Mouse (Mus musculus) embryo, embryonic 11 days (tissue): ENCODE data around the gene Pygm.

Experiments
- DNase-seq: peaks from one replicate; pipeline ENCODE4 v3.0.0-alpha.2; 2015

The Pygm gene

DNA sequence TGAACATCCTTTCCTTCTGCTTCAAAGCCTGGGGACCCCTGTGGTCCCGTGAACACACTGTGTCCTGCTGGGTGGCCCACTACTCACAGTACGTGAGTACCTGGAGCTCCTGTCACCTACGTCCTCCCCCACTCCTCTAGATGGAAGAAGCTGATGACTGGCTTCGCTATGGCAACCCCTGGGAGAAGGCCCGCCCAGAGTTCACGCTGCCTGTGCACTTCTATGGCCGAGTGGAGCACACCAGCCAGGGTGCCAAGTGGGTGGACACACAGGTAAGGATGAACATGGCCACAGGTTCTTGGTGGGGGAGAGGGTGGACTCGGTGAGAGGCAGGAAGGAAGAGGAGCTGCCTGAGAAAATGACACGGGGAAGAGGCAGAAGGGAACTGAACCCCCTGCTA is 2.0 kb downstream of the Pygm start:
- no peak for DNase-seq

DNA sequence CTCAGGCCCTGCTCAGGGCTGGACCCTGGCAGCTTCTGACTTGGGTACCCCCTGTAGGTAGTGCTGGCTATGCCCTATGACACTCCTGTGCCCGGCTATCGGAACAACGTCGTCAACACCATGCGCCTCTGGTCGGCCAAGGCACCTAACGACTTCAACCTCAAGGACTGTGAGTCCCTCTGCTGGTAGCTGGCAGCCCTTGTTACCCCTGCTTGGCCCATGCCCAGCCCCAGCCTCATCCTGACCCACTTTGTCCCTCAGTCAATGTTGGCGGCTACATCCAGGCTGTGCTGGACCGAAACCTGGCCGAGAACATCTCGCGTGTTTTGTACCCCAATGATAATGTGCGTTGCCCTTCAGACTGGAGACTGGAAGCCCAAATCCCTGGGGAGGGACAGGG is 3.8 kb downstream of the Pygm start:
- DNase-seq, result no peak

DNA sequence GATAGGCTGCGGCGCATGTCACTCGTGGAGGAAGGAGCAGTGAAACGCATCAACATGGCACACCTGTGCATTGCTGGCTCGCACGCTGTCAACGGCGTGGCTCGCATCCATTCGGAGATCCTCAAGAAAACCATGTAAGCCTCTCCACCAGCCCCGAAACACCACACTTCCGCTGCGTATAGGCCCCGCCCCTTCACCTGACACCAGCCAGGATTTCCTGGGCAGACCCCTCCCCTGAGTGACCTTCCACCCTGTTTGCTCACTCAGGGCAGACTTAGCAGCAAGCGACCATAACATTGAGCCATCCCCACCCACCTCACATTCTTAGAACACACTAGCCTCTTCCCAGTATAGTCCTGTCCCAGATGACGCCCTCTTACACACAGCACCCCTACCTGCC is 5.6 kb downstream of the Pygm start:
- peak; percentile 61 for DNase-seq

DNA sequence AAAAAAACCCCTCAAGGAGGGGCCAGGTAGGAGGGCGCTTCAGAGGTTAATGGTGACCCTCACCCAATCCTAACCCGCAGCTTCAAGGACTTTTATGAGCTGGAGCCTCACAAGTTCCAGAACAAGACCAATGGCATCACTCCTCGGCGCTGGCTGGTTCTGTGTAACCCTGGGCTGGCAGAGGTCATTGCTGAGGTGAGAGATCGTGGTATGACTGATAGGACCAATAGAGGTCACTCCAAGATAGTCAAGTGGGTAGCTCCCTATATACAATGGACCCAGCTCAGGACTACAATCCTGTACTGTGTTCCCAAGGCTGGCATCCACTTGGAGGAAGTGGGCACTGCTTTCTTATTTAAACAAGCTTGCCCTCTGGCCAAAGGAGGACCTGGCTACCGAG is 6.1 kb downstream of the Pygm start:
- no peak for DNase-seq

DNA sequence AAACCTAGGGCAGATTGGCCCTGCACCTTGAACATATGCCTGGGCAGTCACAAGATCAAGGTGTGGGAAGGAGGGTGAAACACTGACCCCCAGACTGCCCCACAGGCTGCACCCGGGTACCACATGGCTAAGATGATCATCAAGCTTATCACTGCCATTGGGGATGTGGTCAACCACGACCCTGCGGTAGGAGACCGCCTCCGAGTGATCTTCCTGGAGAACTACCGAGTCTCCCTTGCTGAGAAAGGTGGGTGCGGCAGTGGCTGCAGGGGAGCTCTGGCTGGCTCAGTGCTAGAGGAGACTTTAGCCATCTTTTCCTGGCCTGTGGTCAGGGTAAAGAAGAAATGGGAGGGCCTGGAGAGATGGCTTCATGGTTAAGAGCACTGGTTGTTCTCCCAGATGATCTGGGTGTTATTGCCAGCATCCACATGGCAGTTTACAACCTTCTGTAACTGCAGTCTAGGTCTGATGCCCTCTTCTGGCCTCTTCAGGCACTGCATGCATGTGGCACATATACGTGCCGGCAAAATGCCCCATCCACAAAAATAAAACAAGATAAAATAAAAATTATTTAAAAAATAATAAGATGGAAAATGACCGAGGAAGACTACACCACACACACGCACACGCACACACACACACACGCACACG is 8.7 kb downstream of the Pygm start:
- no peak for DNase-seq

DNA sequence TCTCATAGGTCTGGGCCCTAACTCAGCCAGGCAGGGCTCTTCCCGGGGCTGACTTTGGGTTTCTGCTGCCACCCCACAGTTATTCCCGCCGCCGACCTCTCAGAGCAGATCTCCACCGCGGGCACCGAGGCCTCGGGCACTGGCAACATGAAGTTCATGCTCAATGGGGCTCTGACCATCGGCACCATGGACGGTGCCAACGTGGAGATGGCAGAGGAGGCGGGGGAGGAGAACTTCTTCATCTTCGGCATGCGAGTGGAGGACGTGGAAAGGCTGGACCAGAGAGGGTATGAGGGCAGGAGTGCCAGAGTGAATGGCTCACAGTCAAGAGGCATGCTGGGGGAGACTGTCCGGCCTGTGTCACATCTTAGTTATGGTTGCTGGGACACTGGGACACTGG is 9.4 kb downstream of the Pygm start:
- DNase-seq, result no peak

DNA sequence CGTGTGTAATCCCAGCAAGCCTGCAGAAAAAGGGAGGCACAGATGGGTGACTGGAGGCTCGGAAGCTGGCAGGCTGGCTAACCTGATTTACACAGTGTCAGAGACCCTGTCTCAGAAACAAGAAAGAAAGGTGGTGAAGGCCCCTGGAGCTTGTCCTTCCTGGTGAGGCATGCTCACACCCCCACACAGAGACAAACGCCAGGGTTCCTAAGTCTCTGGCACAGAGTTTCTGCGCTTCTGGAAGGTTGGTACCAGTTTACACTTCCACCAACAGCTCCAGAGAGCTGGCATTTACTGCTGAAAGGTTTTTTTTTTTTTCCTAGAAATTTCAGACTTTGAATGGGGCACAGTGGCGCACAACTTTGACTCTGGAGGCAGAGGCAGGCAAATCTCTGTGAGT is 12.0 kb downstream of the Pygm start:
- DNase-seq, result no peak

DNA sequence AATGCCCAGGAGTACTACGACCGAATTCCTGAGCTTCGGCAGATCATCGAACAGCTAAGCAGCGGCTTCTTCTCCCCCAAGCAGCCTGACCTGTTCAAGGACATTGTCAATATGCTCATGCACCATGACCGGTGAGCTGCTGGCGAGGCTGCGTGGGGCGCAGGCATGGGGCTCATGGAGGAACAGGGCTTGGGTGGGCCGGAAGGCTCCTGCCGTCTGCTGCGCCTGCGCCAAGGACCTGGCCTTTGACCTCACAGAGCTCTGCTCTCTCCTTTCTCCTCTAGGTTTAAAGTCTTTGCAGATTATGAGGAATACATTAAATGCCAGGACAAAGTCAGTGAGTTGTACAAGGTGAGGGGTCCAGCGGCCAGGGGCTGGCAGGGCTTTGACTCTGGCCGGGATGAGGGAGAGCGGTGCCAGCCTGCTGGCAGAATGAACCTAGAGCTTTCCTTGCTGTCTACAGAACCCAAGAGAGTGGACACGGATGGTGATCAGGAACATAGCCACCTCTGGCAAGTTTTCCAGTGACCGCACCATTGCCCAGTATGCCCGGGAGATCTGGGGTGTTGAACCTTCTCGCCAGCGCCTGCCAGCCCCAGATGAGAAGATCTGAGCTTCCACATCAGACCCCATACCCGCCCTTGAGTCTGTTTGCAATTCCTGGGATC is 13.5 kb downstream of the Pygm start:
- no peak for DNase-seq

DNA sequence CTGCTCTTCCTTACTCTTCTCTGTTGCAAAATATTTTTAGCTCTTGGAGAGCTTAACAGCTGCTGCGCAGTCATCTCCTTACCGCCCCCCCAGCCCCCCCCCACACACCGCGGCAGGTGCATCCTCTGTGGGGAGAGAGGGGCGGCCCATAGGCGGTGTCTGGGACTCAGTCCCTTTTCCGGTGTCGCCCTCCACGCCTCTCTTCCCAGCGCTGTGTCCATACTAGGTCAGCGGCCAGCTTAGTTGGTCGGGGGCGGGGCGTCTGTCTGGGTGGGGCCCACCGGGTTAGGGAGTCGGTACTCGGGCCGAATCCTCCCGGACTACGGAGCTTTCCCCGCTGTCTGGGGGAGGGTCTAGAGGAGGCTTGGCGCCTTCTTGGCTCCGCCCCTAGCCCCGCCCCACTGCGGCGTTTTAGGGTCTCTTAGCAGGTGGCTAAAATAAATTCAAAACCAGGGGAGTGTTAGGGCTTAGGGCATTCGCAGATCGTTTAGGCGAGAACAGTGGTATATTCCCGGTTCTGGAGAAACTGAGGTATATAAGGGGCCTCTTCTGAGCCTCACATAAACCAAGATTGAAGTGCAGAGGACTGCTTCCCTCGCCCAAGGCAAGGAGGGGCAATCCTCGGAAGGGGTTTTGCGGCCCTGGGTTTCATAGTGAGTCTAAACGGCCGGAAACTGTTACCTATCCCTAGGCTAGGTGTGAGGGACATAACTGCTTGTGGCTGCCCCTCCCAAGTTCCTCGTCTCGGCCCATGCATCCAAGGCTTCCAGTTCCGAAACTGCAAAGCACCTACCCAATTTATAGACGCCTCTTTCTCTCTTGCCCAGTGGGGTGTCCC is 14.5 kb downstream of the Pygm start:
- DNase-seq, result peak; percentile 79

DNA sequence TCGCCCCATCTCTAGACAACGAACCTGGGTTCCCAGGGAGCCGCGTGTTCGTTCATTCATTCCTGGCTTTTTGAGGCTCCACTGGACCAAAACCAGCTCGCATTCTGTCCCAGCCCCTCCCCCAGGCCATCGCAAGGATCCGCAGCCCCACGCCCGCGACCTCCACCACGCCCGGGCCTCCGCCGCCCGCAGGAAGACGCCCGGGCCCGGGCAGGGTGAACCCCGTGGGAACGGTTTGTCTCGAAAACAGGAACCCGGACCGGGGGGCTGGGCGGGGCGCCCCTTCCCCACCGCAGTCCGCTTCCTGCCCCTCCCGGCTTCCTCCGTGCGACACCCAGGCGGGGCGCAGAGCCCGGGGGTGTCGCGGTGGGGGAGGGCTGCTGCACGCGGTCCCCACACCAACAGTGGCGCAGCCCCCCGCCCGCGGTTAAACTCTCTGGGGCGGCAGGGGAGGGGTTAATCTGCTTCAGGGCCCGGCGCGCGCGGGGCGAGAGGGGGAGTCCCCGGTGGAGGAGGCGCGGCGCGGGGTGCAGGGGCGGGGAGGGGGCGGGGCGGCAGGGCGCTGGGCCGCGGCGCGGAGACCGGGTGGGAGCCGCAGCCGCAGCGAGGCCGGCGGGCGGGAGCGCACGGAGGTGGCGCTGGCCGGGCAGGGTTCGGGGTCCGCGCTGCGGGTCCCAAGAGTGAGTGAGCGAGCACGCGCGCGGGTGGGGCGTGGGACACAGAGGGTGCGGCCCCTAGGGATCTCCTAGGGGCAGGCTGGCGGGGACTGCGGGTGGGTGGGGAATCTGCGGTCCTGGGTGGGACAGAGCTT is 15.3 kb downstream of the Pygm start, which contains the start of gene Rasgrp2:
Gene Rasgrp2 (plus strand): TSS at position 56 of the 811 bp plus-strand sequence.
- DNase-seq, result peak; percentile 62

DNA sequence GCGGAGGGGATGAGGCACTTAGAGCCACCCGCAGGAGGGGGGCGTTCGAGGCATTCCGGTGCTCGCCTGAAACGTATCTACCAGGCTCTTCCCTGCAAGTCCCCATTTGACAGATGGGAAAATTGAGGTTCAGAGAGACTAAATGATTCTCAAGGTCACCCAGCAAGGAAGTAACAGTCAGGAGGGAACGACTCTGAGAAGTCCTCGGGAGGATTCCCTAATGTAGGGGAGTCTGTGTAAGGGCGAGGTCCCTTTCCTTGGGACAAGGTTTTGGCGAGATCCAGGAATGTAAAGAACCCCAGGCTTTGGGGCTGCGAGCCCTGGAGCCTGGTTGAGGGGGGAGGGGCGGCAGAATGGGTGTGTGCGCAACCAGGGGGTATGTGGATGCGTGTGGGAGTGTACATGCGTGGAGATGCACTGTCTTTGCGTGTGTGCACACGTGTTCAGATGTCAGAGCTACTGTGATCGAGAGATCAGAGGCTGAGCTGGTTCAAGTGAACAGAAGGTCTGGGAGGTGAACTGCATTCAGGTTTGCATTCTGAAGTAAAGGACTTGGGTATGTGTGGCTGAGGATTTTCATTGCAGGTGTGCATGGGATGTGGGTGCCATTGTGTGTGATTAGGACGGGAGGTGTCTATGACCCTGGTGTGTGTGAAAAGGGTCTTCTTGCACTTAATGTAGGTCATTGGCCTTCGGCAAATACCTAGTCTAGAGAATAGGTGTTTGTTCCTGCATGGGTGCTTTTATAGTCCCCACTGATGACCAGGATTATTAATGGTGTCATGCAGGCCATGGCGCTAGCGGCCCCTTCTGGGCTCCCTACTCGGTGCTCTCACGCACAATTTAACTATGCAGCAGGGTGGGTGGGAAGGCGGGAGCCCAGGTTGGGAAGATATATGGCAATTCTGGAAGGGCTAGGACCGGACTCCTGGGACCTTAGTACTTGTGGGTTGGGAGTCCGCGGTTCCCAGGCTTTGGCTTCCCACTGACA is 16.2 kb downstream of the Pygm start:
- no peak for DNase-seq

DNA sequence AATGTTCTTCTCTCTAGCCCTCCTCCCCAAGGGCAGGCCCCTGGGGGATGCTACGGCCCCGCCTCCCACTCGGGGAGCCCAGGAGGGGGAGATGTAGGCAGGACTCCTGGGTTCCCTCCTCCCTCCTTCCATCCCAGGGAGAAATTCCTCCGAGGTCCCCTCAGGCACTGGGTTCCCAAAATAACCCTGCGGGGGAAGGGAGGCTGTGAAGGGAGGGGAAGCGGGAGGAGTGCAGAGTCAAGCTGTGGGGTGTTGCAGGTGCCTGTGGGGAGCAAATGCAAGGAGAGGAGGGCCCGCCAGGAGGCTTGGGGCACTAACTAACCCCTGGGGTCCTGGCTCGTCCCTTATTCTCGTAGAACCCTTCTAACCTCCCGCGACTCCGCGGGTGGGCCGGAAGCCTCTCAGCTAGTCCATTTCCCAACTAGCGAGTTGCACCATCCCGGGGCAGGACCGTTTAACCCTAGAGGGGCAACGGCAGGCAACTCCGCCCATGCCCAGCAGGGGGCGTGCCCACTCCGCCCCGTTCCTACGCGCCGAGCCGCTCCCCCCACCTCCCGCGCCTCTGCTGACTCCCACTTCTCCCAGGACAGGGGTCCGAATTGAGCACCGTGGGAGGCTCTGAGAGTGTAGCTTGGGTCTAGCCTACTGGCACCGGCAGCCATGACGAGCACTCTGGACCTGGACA is 17.1 kb downstream of the Pygm start:
- peak; percentile 78 for DNase-seq

DNA sequence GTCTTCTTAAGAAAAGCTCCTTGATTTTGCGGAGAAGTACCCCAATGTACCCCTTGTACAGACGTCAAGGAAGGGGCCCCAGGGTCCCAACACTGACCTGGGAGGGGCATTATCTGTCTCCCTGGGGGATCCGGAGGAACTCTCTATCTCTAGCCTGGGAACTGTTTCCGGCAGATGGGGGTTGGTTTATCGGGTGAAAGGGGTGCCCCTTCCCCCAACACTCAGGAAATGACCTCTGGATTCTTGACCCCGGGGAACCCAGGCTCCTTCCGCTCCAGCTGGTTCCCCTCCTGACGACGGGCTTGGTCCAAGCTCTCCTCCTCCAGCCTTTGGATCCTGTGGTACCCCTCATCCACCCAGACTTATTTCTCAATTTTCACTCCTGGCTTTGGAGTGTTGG is 17.8 kb downstream of the Pygm start:
- DNase-seq, result no peak

DNA sequence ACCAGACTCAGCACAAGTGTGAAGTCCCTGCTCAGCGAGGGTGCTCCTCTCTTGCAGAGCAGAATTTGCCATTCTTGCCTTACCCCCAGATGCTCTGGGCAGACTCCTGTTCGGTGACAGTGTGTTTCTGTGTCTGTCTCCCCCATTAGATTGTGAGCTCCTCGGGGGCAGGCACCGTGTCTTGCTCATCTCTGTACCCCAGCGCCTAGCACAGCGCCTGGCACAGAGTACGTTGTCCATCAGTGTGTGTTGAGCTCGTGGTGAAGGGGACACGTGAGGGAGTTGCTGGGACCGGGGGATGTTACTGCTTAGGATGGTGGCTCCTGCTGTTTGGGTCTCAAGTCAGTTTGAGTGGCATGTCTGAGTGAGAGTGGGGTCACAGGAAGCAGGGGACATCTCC is 19.7 kb downstream of the Pygm start:
- DNase-seq, result no peak

DNA sequence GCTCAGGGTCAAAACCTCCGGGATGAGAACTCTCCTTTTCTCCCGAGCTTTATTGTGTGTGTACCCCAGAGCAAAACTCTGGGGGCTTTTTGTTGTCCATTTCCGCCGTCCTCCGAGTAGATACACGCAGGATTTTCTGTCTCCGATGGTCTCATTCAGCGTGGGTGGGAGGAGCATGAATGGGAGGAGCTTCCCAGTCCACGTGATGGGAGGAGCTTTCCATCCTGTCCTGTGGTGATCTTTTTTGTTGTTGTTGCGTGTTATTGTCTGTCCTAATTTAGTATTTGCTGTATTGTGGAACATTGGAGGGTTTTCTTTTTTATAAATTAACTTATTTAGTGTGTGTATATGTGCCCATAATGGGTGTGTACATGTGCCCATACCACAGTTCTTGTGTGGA is 21.2 kb downstream of the Pygm start:
- no peak for DNase-seq

DNA sequence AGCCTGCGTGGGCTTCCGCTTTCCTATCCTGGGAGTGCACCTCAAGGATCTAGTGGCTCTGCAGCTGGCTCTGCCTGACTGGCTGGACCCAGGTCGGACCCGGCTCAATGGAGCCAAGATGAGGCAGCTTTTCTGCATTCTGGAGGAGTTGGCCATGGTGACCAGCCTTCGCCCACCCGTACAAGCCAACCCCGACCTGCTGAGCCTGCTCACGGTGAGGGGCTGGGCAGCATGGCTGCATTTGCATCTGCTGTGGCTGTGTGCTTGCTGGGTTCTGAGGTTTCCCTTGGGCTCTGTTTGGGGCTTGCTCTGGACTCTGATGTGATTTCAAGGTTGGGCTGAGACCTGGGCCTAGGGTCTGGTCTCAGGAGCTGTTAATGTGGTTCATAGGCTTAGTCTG is 22.9 kb downstream of the Pygm start:
- no peak for DNase-seq

DNA sequence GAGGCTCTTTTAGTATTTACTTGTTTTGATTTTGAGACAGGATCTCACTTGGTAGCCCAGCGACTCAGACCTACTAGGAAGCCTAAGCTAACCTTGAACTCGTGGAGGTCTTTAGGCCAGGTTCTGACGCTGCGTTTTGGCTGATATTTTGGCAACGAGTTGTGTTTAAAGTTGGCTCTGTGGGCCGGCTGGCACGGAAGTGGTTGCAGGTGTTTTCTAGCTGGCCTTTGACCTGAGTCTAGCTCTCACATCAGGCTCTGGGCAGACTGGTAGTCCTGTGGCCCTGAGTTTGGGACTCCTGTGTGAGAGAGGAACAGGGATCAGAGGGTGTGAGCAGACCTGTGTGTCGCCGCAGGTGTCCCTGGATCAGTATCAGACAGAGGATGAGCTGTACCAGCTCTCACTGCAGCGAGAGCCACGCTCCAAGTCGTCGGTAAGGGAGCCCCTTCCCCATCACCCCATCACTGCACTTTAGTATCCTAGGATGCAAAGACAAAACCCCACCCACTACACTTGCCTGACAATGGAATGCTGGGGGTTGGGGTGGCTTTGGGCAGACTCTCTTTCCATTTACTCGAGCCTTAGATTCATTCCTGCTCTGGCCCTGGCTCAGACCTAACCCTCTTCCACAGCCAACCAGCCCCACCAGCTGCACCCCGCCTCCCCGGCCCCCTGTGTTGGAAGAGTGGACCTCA is 23.8 kb downstream of the Pygm start:
- DNase-seq, result no peak

DNA sequence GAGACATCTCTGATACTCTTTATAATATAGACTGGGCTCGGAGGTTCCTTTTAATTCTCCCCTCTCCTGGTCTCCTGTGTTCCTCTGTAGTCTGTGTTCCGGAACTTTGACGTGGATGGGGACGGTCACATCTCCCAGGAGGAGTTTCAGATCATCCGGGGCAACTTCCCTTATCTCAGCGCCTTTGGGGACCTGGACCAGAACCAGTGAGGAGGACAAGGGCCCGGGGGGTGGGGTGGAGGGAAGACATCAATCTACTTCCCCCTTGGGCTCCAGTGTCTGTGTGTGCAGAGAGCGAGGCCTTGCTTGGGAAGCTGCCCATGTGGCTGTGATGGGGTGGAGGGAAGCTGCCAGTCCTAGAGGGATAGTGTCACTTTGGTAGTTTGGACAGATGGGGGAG is 24.6 kb downstream of the Pygm start:
- DNase-seq, result no peak

DNA sequence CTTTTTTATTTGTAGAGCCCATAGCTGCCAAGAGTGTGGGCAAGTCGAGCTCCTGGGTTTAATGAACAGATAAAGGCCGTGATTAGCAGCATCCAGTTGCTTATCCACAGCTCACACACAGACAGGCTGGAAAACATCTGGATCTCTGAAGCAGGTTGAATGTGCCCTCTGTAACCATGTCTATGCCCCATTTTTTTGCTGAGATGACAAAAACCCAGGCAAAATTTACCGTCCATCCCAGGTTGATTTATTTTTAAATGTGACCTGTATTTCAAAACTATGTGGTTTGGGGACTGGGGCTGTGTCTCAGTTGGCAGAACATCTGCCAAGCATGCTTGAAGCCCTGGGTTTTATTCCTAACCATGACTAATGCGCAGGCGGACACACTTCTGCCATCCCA is 25.0 kb downstream of the Pygm start:
- no peak for DNase-seq

DNA sequence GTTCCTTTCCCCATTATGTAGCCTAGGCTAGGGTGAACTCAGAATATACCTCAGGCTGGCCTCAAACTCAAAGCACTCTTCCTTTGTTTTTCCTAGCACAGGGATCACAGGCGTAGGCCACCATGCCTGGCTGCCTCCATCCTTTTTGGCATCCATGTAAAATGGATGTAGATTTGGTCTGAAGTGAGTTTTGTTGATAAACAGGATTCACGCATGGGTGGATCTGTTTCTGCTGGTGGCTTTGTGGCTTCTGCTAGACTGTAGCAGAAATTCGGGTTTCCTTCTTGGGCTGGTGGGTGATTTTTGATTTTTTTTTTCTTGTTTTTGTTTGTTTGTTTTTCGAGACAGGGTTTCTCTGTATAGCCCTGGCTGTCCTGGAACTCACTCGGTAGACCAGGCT is 25.7 kb downstream of the Pygm start:
- no peak for DNase-seq

DNA sequence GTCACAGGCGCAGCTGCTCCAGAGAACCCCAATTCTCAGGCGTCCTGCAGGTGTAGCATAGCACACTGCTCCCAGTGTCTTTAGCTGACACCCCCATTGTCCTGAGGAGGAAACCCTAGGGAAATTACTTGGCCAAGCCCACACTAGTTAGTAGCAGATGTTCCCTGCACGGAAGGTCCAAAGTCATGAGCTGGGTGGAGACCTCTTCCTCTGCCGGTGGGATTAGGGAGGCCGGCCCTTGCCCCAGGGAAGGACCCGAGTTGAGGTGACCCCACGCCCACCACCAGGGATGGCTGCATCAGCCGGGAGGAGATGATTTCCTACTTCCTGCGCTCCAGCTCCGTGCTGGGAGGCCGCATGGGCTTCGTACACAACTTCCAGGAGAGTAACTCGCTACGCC is 28.6 kb downstream of the Pygm start:
- DNase-seq, result no peak
